Mouse (Mus musculus) c-Kit-positive CD71-positive TER-119-positive erythroid progenitor cells, embryonic 14.5 days (primary cell): ENCODE measurements around the gene Btrc.

Source experiments
- DNase-seq: peaks from one replicate; pipeline ENCODE4 v3.0.0-alpha.2; 2013; ENCODE audit warnings: low spot score

Gene Btrc

GRCm38 (mm10) chr19:45428146-45428545 lies 64.6 kb downstream of the Btrc start:
- DNase-seq: no peak

DNA sequence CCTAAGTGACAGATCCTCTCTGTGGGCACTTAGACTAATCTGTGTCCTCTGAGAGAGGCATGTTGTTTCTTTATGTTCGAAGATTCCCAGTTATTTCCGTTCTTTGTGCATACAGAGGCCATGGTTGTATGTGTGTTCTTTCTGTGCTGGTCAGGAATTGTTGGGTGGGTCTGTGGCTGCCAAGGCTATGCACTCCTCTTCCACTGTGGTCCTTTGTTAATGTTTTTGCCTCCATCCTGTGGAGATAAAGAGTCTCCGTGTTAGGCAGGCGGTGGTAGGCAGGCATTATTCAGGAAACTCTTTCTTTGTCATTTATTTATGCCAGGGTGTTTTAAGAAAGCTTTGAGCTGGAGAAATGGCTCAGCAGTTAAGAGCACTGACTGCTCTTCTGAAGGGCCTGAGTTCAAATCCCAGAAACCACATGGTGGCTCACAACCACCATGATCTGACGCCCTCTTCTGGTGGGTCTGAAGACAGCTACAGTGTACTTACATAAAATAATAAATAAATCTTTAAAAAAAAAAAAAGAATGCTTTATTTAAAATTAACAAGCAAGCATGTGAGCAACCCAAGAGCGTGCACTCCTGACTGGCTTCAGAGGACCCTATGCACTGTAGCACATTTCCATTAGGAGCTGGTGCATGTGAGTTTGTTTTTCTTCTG lies 67.6 kb downstream of the Btrc start:
- no peak for DNase-seq

DNA sequence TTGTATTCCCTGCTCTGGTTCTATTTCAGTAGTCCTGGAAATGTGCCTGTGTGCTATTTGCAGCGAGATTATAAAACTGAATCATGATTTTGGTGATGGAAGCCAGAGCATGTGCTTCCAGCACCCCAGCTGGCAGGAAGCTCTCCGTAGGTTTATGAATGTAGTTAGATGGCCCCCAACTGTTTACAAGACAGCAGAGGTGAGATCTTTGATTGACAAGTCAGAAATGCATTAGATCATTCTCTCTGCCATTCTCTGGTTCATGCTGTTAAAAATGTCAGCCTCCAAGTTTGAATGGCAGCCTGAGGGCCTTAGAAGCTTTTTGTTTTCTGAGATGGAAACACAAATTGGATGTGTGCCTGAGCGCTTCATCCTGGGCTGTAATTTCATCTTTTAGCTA lies 68.8 kb downstream of the Btrc start:
- DNase-seq: no peak

DNA sequence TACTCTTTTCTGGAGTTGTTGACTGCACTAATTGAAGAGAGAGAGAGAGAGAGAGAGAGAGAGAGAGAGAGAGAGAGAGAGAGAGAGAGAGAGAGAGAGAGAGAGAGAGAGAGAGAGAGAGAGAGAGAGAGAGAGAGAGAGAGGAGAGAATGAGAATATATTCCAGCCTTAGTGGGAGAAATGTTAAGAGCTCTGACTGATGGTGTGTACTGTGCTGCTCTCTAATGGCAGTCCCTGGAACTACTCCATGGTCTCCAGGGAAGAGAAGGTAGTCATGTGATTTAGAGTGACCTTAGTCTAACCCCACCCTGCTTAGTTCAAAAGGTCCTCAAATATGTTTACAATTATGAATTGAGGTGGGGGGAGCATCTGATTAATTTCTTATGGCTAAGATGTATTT lies 72.5 kb downstream of the Btrc start:
- DNase-seq: peak; percentile 81

- DNase-seq: no peak
These were observed 73.6 kb downstream of the Btrc start for GRCm38 (mm10) chr19:45437175-45437574.

DNA sequence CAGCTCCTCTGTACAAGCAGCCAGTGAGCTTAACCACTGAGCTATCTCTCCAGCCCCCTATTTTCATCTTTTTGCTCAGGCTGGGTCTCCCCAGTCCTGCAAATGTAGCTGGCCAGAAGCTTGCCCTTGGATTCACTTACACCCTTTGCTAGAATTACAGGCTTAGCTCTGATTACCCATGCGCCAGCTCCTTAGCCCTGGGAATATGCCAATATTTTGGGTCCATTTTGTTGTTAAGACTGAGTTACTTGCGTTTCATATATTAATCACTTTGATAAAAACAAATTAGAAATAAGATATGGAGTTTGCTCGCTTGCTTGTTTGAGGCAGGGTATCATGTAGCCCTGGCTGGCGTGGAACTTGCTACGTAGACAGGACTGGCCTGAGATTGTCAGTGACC lies 74.7 kb downstream of the Btrc start:
- no peak for DNase-seq

DNA sequence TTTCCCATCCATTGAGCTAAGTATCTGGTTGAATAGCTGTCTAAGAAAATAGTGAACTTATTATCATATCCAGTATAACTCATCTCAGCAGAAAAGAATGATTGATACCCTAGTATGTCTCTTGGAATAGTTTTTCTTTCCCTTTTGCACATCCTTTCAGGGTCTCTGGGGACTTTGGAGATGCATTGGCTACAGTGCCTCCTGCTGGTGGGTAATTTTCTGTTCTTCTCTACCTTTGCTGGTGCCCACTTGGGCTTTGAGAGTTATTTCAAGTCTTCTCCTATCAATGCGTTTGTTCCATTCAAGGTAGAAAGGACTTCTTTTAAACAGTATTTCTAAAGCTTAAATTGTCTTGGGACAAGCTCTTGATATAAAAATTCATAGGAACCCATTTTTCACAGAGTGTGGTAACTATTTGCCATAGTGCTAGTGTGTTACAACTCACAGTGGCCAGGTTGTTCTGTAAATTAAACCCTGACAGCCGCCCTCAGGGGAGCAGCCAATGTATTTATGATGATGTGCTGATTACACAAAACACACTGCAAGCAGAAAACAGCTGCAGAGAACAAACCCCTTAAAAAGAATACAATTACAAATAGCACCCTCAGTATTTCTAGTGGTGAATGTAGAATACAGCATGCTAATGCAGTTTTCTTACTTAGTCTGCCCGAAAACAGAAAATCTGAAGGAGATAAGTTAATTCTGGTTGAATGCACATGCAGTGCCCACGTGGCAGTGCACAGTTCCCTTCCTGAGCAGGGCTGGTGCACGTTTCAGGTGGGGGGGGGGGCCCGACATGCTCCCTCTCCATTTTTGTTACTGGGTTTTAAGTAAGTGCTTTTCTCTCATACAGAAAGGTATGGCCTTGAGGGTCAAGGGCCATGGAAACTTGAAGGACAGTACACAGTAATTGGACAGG lies 75.7 kb downstream of the Btrc start:
- DNase-seq: no peak

- DNase-seq: no peak
These were observed 77.1 kb downstream of the Btrc start for GRCm38 (mm10) chr19:45440554-45441175.

DNA sequence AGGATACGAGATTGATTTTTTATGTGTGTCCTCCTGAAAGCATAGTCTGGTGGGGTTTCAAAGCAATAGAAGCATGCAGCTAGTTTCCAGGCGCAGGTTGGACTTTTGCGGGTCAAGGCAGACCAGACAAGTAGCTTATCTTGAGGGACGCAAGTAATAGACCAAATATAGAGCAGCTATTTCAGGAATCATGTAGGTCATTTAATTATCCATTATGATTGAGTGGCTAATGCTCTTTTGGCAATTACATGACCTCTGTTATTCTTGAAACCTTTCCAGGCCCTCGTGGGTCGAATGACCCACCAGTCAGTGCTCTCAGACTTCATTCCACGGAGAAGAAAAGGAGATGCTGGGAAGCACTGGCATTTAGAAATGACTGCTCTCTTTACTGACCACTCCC lies 78.2 kb downstream of the Btrc start:
- DNase-seq: no peak

- peak; percentile 87 for DNase-seq
These were observed 81.9 kb downstream of the Btrc start for GRCm38 (mm10) chr19:45445253-45445933.

GRCm38 (mm10) chr19:45446631-45447030 lies 83.1 kb downstream of the Btrc start:
- DNase-seq: peak; percentile 35

DNA sequence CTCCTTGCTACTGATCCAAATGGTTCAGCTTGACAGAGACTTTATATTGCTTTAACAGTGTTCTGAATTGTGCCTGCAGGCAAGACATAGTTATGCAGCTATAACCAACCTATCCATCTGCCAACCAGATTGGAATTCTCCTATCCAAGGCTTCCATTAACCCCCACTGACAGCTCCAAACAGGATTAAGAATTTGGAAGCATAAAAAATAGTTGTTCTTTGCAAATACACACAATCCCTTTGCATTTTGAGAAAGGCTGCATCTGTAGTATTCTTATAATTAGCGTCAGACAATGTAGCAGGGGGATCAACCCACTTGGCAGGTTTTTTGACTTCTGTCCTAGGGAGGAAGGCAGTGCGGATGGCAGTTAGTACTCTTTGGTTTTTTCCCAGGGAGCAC lies 83.7 kb downstream of the Btrc start:
- DNase-seq: no peak

DNA sequence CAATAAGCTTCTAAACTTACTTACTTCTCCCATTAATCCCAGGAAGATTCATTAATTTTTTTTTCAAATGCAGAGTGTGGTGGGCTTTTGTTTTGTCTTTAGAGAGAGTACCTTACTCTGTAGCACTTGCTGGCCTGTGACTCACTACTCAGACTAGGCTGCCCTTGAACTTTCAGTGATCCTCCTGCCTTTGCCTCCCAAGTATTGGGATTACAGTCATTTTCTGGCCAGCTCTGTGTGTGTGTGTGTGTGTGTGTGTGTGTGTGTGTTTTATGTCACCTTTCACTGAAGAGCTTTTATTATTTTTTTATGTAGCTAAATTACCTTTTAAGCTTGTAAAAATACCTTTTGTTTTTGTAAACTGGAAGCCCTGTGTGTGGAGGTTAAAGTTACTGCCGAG lies 84.4 kb downstream of the Btrc start:
- DNase-seq: no peak

GRCm38 (mm10) chr19:45454391-45454790 lies 90.9 kb downstream of the Btrc start:
- DNase-seq: no peak

DNA sequence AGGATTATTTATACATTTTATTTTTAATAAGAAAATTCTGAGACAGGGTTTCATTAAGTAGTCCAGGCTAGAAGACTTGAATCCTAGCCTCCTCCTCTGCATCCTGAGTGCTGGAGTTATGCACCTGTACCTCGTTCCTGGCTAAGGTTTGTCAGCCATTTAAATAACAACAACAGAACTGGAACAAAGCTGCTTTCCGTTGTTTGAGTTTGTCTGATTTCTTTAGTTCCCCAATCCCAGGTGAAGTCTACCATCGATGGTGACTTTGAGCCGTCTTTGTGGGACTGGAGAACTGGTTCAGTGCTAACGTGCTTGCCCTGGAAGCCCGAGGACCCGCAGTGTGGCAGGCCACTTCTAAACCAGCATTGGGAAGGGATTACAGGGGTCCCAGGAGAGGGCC lies 93.4 kb downstream of the Btrc start:
- no peak for DNase-seq

- no peak for DNase-seq
These were observed 95.2 kb downstream of the Btrc start for GRCm38 (mm10) chr19:45458702-45459101.

DNA sequence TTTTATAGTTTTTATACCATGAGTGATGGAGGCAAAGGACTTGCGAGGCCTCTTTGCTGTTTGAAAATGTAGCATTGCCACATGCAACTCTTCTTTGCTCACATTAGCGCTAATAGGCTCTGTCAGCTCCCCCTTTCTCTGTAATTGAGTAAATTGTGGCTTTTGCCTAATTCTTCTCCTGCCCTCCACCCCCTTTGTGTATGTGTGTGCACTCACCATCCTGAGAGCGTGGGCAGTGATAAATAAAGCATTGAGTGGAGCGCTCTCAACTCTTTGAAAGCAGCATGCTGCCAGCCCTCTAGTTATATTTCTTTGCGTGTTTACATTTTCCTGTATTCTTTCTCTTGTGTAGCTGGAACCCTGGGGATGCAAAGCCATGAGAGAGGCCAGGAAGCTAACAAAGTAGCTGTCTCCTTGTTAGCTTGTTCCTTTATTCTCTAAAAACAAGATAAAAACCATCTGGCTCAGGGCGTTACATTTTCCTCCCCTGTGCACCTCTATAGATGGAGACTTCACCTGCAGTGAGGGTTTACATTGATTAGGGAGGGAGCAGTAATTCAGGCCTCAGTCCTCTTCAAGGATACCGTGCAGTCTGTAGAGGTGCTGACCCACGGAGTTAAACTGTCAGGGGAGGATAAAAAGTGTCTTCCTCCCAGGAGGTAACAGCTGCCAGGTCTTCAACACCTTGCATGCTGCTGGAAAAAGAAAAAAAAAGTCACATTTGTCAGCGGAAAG lies 96.6 kb downstream of the Btrc start:
- DNase-seq: no peak

DNA sequence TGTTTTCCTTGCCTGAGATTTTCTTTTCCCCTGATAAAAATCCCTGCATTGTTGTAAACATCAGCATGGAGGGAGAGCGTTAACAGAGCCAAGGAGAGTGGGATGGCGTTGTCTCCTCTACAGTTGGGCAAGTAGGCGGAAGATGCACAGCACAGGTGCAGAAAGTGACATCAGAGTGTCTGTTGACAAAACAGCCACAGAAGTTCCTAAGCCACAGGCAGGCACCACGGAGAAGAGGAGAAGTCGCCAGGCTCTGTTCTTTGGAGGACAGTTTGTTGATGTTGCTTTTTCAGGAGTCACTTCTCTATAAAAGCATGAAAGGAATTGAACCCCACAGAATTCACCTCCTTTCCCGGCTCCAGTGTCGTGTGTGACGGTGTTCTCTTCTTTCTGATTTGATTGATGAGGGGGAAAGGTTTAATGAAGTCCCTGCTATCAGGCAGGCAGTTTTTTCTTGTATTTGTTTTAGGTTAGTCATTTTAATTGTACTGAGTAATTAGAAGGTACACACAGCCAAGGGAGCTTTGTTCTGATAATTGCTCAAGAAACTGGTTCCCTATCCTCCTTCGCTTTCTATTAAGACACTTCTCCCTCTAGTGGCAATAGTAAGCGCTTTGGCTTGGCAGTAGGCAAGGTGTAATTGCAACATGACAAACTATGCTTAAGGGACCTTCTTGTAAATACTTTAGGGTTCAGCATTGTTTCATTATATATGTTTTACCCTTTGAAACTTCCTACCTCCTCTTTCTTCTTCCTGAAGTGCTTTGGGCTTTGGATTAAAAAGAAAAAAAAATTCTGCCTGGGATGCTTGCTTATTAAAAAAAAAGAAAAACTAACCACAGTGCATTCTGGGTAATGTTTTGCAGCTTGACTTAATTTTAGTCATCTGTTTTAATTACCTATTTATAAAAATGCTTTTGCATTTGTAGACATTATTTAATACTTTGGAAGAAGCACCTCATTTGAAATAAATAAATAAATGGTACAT lies 97.5 kb downstream of the Btrc start:
- peak; percentile 40 for DNase-seq

DNA sequence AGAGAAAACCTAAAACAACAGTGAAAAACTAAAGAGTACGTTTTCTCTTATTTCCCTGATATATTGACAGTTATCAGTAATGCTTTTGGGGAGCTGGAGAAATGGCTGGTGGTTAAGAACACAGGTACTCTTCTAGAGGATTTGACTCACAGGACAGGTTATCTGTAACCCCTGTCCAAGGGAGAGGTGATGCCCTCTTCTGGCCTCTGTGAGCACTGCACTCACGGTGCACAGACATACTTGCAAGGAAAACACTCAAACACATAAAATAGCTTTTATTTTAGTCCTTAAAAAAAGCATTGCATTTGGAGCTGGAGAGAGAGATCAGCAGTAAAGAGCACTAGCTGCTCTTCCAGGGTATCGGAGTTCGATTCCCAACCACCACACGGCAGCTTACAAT lies 106.2 kb downstream of the Btrc start:
- DNase-seq: no peak

- DNase-seq: no peak
These were observed 109.4 kb downstream of the Btrc start for GRCm38 (mm10) chr19:45472691-45473520.
